Mouse (Mus musculus) midbrain, postnatal 0 days (tissue): Measurements from ENCODE around the gene Ubqln4. TPM values are rescaled to one million over a fixed set of nuclear protein-coding genes. Genes with fewer than 3 reads are reported as not detected.

Experiments
- ATAC-seq: fragments of 200-750 bp; cut with Nextera tagmentation; 2 replicates; pipeline ENCODE4 v1.8.0; 2017; ENCODE audit warnings: moderate number of reproducible peaks, mild to moderate bottlenecking, moderate TSS enrichment, moderate library complexity; ENCODE audit not compliant: low FRiP score
- DNase-seq: peaks from one replicate; pipeline ENCODE4 v3.0.0-alpha.2; 2015; ENCODE audit warnings: low spot score
- H3K27ac ChIP-seq: fragments of 300-500 bp; sonication (generic); 2 replicates; pipeline ENCODE4 v1.5.1; 2014; ENCODE audit warnings: low read depth, mild to moderate bottlenecking, low read length, mixed read lengths
- H3K27me3 ChIP-seq: fragments of 300-500 bp; sonication (generic); 2 replicates; pipeline ENCODE4 v1.6.1; 2014; ENCODE audit warnings: low read length, control low read depth, mixed read lengths; ENCODE audit not compliant: insufficient read depth
- H3K36me3 ChIP-seq: fragments of 300-500 bp; sonication (generic); 2 replicates; pipeline ENCODE4 v1.6.1; 2014; ENCODE audit warnings: low read length, control low read depth, mixed read lengths; ENCODE audit not compliant: insufficient read depth
- H3K4me1 ChIP-seq: fragments of 300-500 bp; sonication (generic); 2 replicates; pipeline ENCODE4 v1.6.1; 2014; ENCODE audit warnings: mild to moderate bottlenecking, control low read depth, antibody characterized with exemption, low read length, mixed read lengths; ENCODE audit not compliant: insufficient read depth
- H3K4me2 ChIP-seq: fragments of 300-500 bp; sonication (generic); 2 replicates; pipeline ENCODE4 v1.6.1; 2014; ENCODE audit warnings: low read depth, mild to moderate bottlenecking, low read length, mixed read lengths; ENCODE audit not compliant: poor library complexity, severe bottlenecking
- H3K4me3 ChIP-seq: fragments of 300-500 bp; sonication (generic); 2 replicates; pipeline ENCODE4 v1.5.1; 2014; ENCODE audit warnings: low read depth, mild to moderate bottlenecking, low read length, moderate library complexity
- H3K9ac ChIP-seq: fragments of 300-500 bp; sonication (generic); replicated peaks from 2 replicates; pipeline ENCODE4 v1.6.1; 2014; ENCODE audit warnings: mild to moderate bottlenecking, low read length, moderate library complexity, mixed read lengths; ENCODE audit not compliant: poor library complexity, severe bottlenecking
- H3K9me3 ChIP-seq: fragments of 300-500 bp; sonication (generic); 2 replicates; pipeline ENCODE4 v1.6.1; 2016; ENCODE audit warnings: low read length, control low read depth
- CTCF ChIP-seq: IDR thresholded peaks from 2 replicates; pipeline ENCODE4 v1.5.1; 2016; ENCODE audit warnings: antibody characterized with exemption, mild to moderate bottlenecking
- WGBS: fragments of 180-500 bp; shearing (Covaris S2); extraction: QIAGEN DNeasy Blood & Tissue Kit; methylation state at CpG from one replicate; pipeline ENCODE4 v1.1.7; 2014; 5-methylcytosine and 5-hydroxymethylcytosine counted together
- polyA plus RNA-seq: library from polyadenylated mRNA; unstranded; fragments of >200 nt; fragmentation: Nextera tagmentation; extraction: Ambion mirVana; gene quantifications from 2 replicates; pipeline ENCODE4 v1.2.1, GENCODE M21; 2015
- total RNA-seq: library from RNA; depleted of rRNA; stranded (reverse); fragments of >200 nt; gene quantifications from 2 replicates; pipeline ENCODE4 v1.2.3, GENCODE M21; 2014

The Ubqln4 gene
- total and polyA plus RNA-seq, 2 experiments from 2014 or later, result 30.4 to 120 TPM

DNA sequence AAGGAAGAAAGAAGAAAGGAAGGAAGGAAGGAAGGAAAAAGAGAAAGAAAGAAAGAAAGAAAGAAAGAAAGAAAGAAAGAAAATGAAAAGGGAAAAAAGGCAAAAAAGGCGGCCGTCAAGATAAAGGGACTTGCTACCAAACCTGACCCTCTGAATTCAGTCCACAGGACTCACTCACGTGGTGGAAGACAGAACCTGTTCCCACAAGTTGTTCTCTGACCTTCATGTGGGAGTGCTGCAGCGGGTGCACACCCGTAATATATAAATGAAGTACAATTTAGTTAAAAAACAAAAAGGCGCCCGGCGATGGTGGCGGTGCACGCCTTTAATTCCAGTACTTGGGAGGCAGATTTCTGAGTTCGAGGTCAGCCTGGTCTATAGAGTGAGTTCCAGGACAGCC, 24.9 kb upstream of the Ubqln4 start:
- H3K27me3 ChIP-seq, result no peaks in the 10 kb centered on the region
- peaks cover 6% of the 10 kb centered on the region for H3K36me3 ChIP-seq
- H3K4me2 ChIP-seq, result no peak overlapping the region
- no peak for TF ChIP-seq CTCF
- ATAC-seq, result no peak
- H3K4me3 ChIP-seq, result no peak overlapping the region
- WGBS, result 85% methylated on average over 11 of the region's 11 CpGs
- no peak overlapping the region for H3K27ac ChIP-seq
- H3K9ac ChIP-seq, result no peak overlapping the region
- peaks cover 19% of the 10 kb centered on the region for H3K4me1 ChIP-seq
- no peaks in the 10 kb centered on the region for H3K9me3 ChIP-seq
- DNase-seq, result no peak

- peaks cover 6% of the 10 kb centered on the region for H3K36me3 ChIP-seq
- peak overlapping the region; percentile 70 for H3K9ac ChIP-seq
- no peaks in the 10 kb centered on the region for H3K9me3 ChIP-seq
- DNase-seq (no peak), ATAC-seq (no peak)
- peaks cover 19% of the 10 kb centered on the region for H3K4me1 ChIP-seq
- 20% methylated on average over 7 of the region's 7 CpGs for WGBS
- TF ChIP-seq CTCF, result no peak
- peak overlapping the region; percentile 84 for H3K4me2 ChIP-seq
- no peak overlapping the region; the same call in 1 of the 2 replicates for H3K27ac ChIP-seq
- no peaks in the 10 kb centered on the region for H3K27me3 ChIP-seq
- H3K4me3 ChIP-seq, result peak overlapping the region; percentile 48
Observed at GRCm38 (mm10) chr3:88529204-88530000, 24.2 kb upstream of the Ubqln4 start.

DNA sequence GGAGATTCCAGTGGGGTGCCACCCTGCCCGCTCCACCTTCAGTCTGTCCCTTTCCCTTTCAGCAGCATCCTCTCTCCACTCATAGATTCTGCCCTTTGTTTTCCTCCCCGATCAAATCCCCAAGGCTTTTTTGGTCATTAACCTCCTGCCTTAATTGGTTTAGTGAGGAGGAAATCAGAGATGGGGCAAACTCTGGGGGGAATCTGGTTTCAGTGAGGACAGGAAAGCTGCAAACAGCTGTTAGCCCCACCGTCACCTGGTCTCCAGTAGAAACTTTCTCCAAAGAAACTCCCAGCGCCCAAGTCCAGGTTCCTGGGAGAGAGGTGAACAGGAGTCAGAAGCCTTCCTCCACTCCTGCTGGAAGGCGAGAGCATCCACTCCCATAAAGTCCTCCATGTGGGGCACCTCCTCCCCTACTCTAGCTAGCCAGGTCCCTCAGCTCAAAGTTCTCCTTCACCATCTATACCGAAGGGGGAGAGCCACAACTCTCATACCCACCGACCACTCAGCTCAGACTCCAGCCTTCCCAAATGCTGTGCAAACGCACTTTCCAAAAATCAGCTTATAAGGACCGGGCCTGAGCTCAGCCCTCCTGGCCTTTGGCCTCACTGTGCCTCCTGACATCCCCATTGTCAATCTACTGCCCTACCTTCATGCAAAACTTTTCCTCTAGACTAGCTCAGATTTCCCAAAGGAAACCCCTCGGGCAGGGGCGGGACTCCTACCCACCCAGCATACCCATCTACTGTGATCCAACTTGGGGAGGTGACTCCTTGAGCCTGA, 23.3 kb upstream of the Ubqln4 start:
- H3K9me3 ChIP-seq, result no peaks in the 10 kb centered on the region
- H3K4me1 ChIP-seq, result peaks cover 24% of the 10 kb centered on the region
- ATAC-seq (no peak), DNase-seq (no peak)
- WGBS, result 6% methylated on average over 11 of the region's 11 CpGs
- peak overlapping the region; percentile 70 for H3K9ac ChIP-seq
- peak overlapping the region; percentile 48 for H3K4me3 ChIP-seq
- H3K27me3 ChIP-seq, result no peaks in the 10 kb centered on the region
- peaks cover 1% of the 10 kb centered on the region; the same call in 1 of the 2 replicates for H3K36me3 ChIP-seq
- 0 out of 2 replicates have a peak overlapping the region, but pooled peaks have one; percentile 8 for H3K27ac ChIP-seq
- peak overlapping the region; percentile 84 for H3K4me2 ChIP-seq
- no peak for TF ChIP-seq CTCF

DNA sequence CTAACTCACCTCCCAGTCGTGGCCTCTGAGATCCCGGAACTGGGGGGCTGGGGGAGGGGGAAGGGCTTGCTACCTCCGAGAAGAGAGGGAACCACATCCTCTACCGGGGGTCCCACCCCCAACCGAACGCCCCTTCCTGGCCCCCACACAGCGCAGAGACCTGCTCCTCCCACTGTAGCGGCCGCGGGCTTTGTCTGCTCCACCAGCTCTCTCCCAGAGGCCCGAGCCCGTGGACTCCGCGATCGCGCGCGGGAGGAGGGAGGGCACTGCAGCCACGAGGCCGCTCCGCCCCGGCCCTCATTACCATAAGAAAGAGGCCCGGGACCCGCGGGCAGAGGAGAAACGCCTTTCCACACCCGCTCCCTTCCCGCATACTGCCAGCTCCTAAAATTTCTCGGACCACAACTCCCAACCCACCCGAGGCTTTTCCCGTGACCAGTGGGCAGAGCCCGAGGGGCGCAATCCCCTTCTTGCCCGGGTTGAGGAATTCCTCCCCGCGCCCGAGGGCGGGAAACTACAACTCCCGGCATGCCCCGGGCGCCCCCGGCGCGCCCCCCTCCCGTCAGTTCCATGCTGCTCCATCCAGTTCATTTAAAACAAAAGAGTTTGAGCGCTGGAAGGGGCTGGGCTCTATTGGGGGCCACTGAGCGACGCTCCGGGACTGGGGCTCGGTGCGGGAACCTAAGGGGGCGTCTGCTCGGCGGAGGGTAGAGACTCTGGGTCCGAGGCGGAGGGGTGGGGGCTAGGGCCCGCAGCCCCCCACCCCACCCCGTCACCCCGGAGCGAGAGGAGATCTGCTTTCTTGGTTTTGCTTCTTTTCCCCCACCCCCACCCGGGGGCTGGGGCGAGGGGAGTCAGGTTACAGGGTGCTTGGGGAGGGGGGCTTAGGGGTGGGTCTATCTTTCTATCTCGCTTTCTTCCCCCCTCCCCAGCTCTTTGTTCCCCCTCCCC, 21.9 kb upstream of the Ubqln4 start:
- Histone ChIP-seq H3K27ac (peak overlapping the region; percentile 84), H3K4me1 (peaks cover 32% of the 10 kb centered on the region), H3K4me2 (peak overlapping the region; percentile 84), H3K9me3 (no peaks in the 10 kb centered on the region), H3K4me3 (peak overlapping the region; percentile 48), H3K27me3 (no peaks in the 10 kb centered on the region), H3K36me3 (peaks cover 6% of the 10 kb centered on the region; the same call in 1 of the 2 replicates), H3K9ac (peak overlapping the region; percentile 70)
- WGBS, result 1% methylated on average over 42 of the region's 63 CpGs
- ATAC-seq (peak; percentile 78), DNase-seq (peak; percentile 91)
- no peak for TF ChIP-seq CTCF

GRCm38 (mm10) chr3:88532299-88532674, 21.3 kb upstream of the Ubqln4 start, which contains the start of gene Mex3a:
TSS of gene Mex3a (plus strand) at chr3:88532395.
- H3K27ac ChIP-seq, result peak within 1 kb of the TSS; percentile 84
- H3K27me3 ChIP-seq, result no peaks in the 10 kb centered on the region
- 0% methylated on average over 7 of the region's 31 CpGs for WGBS
- H3K4me2 ChIP-seq, result peak within 1 kb of the TSS; percentile 84
- ATAC-seq, result peak; percentile 15
- peak within 1 kb of the TSS; percentile 48 for H3K4me3 ChIP-seq
- peaks cover 11% of the 10 kb centered on the region; the same call in 1 of the 2 replicates for H3K36me3 ChIP-seq
- H3K9ac ChIP-seq, result peak within 1 kb of the TSS; percentile 70
- H3K4me1 ChIP-seq, result peaks cover 37% of the 10 kb centered on the region
- H3K9me3 ChIP-seq, result no peaks in the 10 kb centered on the region
- no peak for TF ChIP-seq CTCF
- DNase-seq, result peak; percentile 35
